Mouse (Mus musculus) lung, embryonic 14.5 days (tissue): Measurements from ENCODE around the gene Timm13. TPM values are rescaled to one million over a fixed set of nuclear protein-coding genes. Genes with fewer than 3 reads are reported as not detected.

ENCODE experiments used
- ATAC-seq: fragments of 200-750 bp; cut with Nextera tagmentation; 2 replicates; pipeline ENCODE4 v1.8.0; 2017; ENCODE audit warnings: mild to moderate bottlenecking, moderate TSS enrichment, moderate library complexity; ENCODE audit not compliant: insufficient read depth
- DNase-seq: peaks from one replicate; pipeline ENCODE4 v3.0.0-alpha.2; 2015
- H3K27ac ChIP-seq: fragments of 300-500 bp; sonication (generic); 2 replicates; pipeline ENCODE4 v1.5.1; 2014; ENCODE audit warnings: low read depth, mild to moderate bottlenecking, moderate library complexity
- H3K27me3 ChIP-seq: fragments of 300-500 bp; sonication (generic); 2 replicates; pipeline ENCODE4 v1.6.1; 2014; ENCODE audit warnings: low read length, control low read depth; ENCODE audit not compliant: insufficient read depth
- H3K36me3 ChIP-seq: fragments of 300-500 bp; sonication (generic); 2 replicates; pipeline ENCODE4 v1.6.1; 2014; ENCODE audit warnings: control low read depth; ENCODE audit not compliant: insufficient read depth
- H3K4me1 ChIP-seq: fragments of 300-500 bp; sonication (generic); 2 replicates; pipeline ENCODE4 v1.6.1; 2014; ENCODE audit warnings: antibody characterized with exemption, control low read depth; ENCODE audit not compliant: insufficient read depth
- H3K4me2 ChIP-seq: fragments of 300-500 bp; sonication (generic); 2 replicates; pipeline ENCODE4 v1.6.1; 2014; ENCODE audit warnings: mild to moderate bottlenecking
- H3K4me3 ChIP-seq: fragments of 300-500 bp; sonication (generic); 2 replicates; pipeline ENCODE4 v1.5.1; 2014; ENCODE audit warnings: low read depth, low read length
- H3K9ac ChIP-seq: fragments of 300-500 bp; sonication (generic); 2 replicates; pipeline ENCODE4 v1.6.1; 2014
- H3K9me3 ChIP-seq: fragments of 300-500 bp; sonication (generic); 2 replicates; pipeline ENCODE4 v1.6.1; 2016; ENCODE audit warnings: low read depth, low read length, control low read depth
- CTCF ChIP-seq: IDR thresholded peaks from 2 replicates; pipeline ENCODE4 v1.5.1; 2016; ENCODE audit warnings: antibody characterized with exemption, low read depth
- WGBS: fragments of 180-500 bp; shearing (Covaris S2); extraction: QIAGEN DNeasy Blood & Tissue Kit; methylation state at CpG from one replicate; pipeline ENCODE4 v1.1.7; 2014; 5-methylcytosine and 5-hydroxymethylcytosine counted together
- polyA plus RNA-seq: library from polyadenylated mRNA; unstranded; fragments of >200 nt; fragmentation: Nextera tagmentation; extraction: Ambion mirVana; gene quantifications from 2 replicates; pipeline ENCODE4 v1.2.1, GENCODE M21; 2014

Timm13 gene
- polyA plus RNA-seq, 1 experiment from 2014 or later, result 321 TPM

GRCm38 (mm10) chr10:80896581-80897485 lies 3.9 kb downstream of the Timm13 start:
- no peak for ATAC-seq
- WGBS, result 65% methylated on average over 24 of the region's 24 CpGs
- Histone ChIP-seq H3K36me3 (peaks cover 18% of the 10 kb centered on the region), H3K9me3 (no peaks in the 10 kb centered on the region), H3K4me3 (no peak overlapping the region), H3K27ac (no peak overlapping the region), H3K4me2 (no peak overlapping the region), H3K9ac (no peak overlapping the region), H3K4me1 (peaks cover 8% of the 10 kb centered on the region), H3K27me3 (no peaks in the 10 kb centered on the region)
- no peak for TF ChIP-seq CTCF
- DNase-seq, result no peak

GRCm38 (mm10) chr10:80895697-80896096 lies 5.1 kb downstream of the Timm13 start:
- Histone ChIP-seq H3K9ac (no peak overlapping the region), H3K4me1 (peaks cover 8% of the 10 kb centered on the region), H3K27ac (no peak overlapping the region), H3K36me3 (peaks cover 12% of the 10 kb centered on the region; the same call in 1 of the 2 replicates), H3K27me3 (no peaks in the 10 kb centered on the region; the same call in 1 of the 2 replicates), H3K9me3 (no peaks in the 10 kb centered on the region), H3K4me2 (no peak overlapping the region), H3K4me3 (no peak overlapping the region)
- DNase-seq (no peak), ATAC-seq (no peak)
- no peak for TF ChIP-seq CTCF
- 84% methylated on average over 6 of the region's 6 CpGs for WGBS

- ATAC-seq (no peak), DNase-seq (no peak)
- H3K27me3 ChIP-seq, result peaks cover under 1% of the 10 kb centered on the region; the same call in 1 of the 2 replicates
- peaks cover 8% of the 10 kb centered on the region for H3K4me1 ChIP-seq
- H3K9ac ChIP-seq, result no peak overlapping the region
- H3K4me3 ChIP-seq, result no peak overlapping the region
- H3K27ac ChIP-seq, result no peak overlapping the region
- no peak for TF ChIP-seq CTCF
- H3K36me3 ChIP-seq, result peaks cover 12% of the 10 kb centered on the region; the same call in 1 of the 2 replicates
- 83% methylated on average over 7 of the region's 7 CpGs for WGBS
- no peaks in the 10 kb centered on the region for H3K9me3 ChIP-seq
- H3K4me2 ChIP-seq, result no peak overlapping the region
Measured at GRCm38 (mm10) chr10:80895100-80895499, 5.7 kb downstream of the Timm13 start.

GRCm38 (mm10) chr10:80887181-80887580 lies 13.6 kb downstream of the Timm13 start:
- WGBS, result 40% methylated on average over 11 of the region's 11 CpGs
- no peaks in the 10 kb centered on the region for H3K9me3 ChIP-seq
- no peak overlapping the region for H3K4me3 ChIP-seq
- ATAC-seq (no peak), DNase-seq (peak; percentile 55)
- H3K9ac ChIP-seq, result no peak overlapping the region
- H3K4me1 ChIP-seq, result no peaks in the 10 kb centered on the region
- no peak overlapping the region for H3K4me2 ChIP-seq
- H3K27me3 ChIP-seq, result peaks cover 20% of the 10 kb centered on the region
- no peak for TF ChIP-seq CTCF
- no peaks in the 10 kb centered on the region for H3K36me3 ChIP-seq
- H3K27ac ChIP-seq, result no peak overlapping the region

GRCm38 (mm10) chr10:80881301-80881700 lies 19.5 kb downstream of the Timm13 start:
- H3K4me1 ChIP-seq, result no peaks in the 10 kb centered on the region
- no peak overlapping the region for H3K4me3 ChIP-seq
- H3K27ac ChIP-seq, result no peak overlapping the region
- DNase-seq (peak; percentile 80), ATAC-seq (no peak)
- WGBS, result 25% methylated on average over 10 of the region's 10 CpGs
- no peaks in the 10 kb centered on the region for H3K36me3 ChIP-seq
- no peaks in the 10 kb centered on the region for H3K27me3 ChIP-seq
- TF ChIP-seq CTCF, result peak; percentile 85
- no peak overlapping the region for H3K9ac ChIP-seq
- H3K4me2 ChIP-seq, result no peak overlapping the region
- no peaks in the 10 kb centered on the region for H3K9me3 ChIP-seq

GRCm38 (mm10) chr10:80880901-80881300 lies 19.9 kb downstream of the Timm13 start:
- no peak for ATAC-seq
- 71% methylated on average over 2 of the region's 2 CpGs for WGBS

GRCm38 (mm10) chr10:80880131-80880641 lies 20.6 kb downstream of the Timm13 start:
- Histone ChIP-seq H3K4me3 (no peak overlapping the region), H3K9me3 (no peaks in the 10 kb centered on the region), H3K36me3 (no peaks in the 10 kb centered on the region), H3K4me2 (no peak overlapping the region), H3K9ac (no peak overlapping the region), H3K27ac (no peak overlapping the region), H3K27me3 (no peaks in the 10 kb centered on the region), H3K4me1 (no peaks in the 10 kb centered on the region)
- WGBS, result 11% methylated on average over 5 of the region's 5 CpGs
- peak; percentile 83 for DNase-seq
- TF ChIP-seq CTCF, result peak; percentile 93
- peak; percentile 62; the same call in 1 of the 2 replicates for ATAC-seq

More at GRCm38 (mm10) chr10:80880901-80881300, 19.9 kb downstream of the Timm13 start:
- Histone ChIP-seq H3K9me3 (no peaks in the 10 kb centered on the region), H3K27me3 (no peaks in the 10 kb centered on the region), H3K4me3 (no peak overlapping the region), H3K27ac (no peak overlapping the region), H3K4me1 (no peaks in the 10 kb centered on the region), H3K9ac (no peak overlapping the region), H3K36me3 (no peaks in the 10 kb centered on the region), H3K4me2 (no peak overlapping the region)
- DNase-seq, result no peak
- no peak for TF ChIP-seq CTCF
